Mouse (Mus musculus): ENCODE measurements around the gene Olfr629.
"Not testable (repeated sequence)": the region's sequence is repeated elsewhere in the genome, so short reads cannot be mapped to it uniquely, and the experiment has no call there.

Olfr629 gene

DNA sequence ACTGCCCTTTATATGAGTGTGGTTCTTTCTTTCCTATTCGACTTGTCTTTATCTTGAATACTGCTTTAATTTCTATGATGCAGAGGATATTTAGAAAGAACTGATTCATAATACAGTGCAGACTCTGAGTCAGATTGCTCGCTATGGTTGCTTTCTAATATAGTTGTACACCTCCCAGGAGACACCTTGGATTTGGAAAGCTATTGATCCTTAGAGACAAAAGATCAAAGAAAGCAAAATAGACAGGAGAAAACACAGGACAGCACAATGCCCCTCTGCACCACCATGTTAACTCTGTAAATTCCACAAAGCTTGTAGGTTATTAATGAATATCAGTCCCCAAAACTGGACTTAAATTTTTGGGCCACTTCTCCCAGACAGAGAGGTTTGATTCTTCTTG, at the start of gene Olfr629:
Gene Olfr629 (minus strand): TSS at position 101 of the 400 bp plus-strand sequence.
- DNase-seq, result no peak

DNA sequence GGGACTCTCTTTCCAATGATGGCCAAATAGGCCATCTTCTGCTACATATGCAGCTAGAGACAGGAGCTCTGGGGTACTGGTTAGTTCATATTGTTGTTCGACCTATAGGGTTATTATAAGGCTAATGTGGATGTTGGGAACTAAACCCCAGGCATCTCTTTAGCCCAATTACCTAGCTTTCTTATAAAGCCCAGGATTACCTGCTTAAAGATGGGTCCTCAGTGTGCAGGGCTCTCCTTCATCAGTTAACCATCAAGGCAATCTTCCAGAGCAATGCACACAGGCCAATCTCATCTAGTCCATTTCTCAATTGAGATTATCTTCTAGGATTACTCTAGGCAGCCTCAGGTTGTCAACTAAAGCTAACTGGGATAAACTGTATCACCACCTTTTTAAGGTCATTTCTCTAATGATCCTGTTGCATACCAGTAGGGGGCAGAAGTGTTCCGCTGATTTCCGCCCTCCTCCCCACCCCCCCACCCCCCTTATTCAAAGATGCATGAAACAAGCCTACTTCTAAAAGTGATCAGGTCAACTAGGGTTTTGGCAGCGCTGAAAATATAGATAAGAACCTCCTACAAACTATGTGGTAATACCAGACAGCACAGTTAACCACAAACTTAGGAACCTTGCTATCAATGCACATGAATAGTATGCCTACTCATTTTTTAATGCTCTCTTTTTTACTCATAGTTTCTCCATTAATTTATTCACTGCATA, 48.1 kb upstream of the Olfr629 start:
- DNase-seq, result no peak

DNA sequence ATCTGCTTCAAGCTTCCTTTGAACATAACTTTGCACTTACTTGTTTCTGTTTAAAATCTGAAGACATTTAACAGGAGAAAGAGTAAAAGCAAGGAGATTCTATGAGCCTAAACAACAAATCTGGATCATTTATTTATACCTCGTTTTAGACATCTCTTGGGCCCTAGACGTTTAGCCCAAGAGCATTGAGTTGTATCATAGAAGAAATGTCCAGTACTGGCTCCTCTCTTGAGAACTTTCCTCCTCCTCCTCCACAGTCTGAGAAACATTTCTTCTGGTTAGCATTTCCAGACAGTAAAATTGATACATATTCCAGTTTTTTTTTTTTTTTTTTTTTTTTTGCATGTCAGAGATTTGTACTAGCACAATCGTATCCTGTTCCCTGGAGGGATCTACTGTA, 47.0 kb upstream of the Olfr629 start, which contains the start of gene Olfr67:
Gene Olfr67 (minus strand): TSS at position 101 of the 400 bp plus-strand sequence.
- DNase-seq, result no peak

DNA sequence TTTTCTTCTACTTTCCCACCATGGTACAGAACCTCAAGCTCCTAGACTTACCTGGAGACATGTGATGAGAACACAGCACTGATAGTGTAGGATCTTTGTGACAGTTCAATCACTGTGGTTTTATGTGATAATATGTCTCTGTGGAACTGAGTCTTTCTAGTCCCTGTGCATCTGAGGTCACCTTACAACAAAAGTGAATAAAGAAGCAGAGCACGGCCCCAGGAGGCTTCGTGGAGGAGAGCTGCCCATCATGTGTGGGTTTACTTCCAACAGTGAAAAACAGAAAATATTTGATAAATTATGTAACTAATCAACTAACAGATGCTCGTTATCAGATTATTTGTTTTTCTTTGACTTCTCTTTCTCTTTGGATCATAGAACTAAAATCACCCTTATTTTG, 34.9 kb upstream of the Olfr629 start, which contains the start of gene Olfr68:
Gene Olfr68 (minus strand): TSS at position 101 of the 400 bp plus-strand sequence.
- DNase-seq, result no peak

DNA sequence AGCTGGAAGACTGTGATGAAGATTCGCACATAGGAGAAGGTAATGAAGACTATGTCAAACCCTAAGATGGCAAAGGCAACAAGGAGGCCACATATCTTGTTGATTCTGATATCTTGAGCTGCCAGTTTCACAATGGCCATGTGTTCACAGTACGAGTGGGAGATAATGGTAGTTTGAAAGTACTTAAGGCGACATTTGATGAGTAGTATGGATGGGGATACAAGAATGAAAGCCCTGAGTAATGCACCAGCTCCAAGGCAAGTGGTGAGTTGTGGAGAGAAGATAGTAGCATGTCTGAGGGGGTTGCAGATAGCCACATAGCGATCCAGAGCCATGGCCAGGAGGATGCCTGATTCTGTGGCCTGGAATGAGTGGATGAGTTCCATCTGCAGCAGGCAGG, 32.9 kb upstream of the Olfr629 start:
- not testable (repeated sequence) for DNase-seq

DNA sequence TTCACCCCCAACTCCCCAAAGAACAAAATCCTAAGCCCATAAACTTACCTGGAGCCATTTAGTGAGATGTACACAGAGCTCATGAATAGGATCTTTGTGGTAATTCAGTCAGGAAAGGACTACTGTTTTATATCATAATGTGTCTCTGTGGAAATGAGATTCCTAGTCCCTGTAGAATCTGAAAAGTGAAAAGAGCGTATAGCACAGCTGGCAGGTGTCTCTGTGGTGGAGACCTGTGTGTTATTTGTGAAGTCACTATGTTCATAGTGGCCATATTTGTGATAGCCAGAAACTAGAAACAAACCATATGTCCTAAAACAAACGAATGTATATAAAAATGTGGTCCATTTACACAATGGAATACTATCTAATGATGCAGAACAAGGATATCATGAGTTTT, 26.8 kb upstream of the Olfr629 start, which contains the start of gene Olfr69:
Gene Olfr69 (minus strand): TSS at position 101 of the 400 bp plus-strand sequence.
- DNase-seq, result no peak

DNA sequence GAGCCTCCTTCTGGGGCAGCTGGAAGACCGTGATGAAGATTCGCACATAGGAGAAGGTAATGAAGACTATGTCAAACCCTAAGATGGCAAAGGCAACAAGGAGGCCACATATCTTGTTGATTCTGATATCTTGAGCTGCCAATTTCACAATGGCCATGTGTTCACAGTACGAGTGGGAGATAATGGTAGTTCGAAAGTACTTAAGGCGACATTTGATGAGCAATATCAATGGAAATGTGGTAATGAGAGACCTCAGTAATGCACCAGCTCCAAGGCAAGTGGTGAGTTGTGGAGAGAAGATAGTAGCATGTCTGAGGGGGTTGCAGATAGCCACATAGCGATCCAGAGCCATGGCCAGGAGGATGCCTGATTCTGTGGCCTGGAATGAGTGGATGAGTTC, 22.9 kb upstream of the Olfr629 start:
- not testable (repeated sequence) for DNase-seq

DNA sequence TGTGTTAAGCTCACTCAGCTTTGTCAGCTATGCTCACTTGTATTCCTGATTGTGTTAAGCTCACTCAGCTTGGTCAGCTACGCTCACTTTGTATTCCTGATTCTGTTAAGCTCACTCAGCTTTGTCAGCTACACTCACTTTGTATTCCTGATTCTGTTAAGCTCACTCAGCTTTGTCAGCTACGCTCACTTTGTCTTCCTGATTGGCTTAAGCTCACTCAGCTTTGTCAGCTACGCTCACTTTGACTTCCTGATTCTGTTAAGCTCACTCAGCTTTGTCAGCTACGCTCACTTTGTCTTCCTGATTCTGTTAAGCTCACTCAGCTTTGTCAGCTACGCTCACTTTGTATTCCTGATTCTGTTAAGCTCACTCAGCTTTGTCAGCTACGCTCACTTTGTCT, 17.5 kb upstream of the Olfr629 start:
- not testable (repeated sequence) for DNase-seq

DNA sequence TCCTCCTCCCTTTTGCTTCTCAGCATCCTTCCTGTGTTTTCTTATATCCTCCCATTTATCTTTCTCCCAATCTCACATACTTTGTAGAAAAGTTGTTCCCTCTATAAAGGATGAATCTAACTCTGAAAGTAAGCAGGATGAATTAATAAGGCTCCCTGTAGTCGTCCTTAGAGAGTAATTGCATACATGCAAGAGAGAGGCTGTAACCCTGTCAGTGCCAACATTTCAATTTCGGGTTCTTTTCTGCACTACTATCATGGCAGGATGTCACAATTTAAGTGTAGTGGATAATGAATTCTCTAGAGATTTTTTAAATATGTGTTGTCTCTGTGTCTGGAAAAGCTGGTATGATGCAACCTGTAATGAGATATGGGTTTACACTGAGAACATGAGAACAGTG, 12.5 kb upstream of the Olfr629 start, which contains the start of gene Olfr630:
Gene Olfr630 (minus strand): TSS at position 101 of the 400 bp plus-strand sequence.
- no peak for DNase-seq

DNA sequence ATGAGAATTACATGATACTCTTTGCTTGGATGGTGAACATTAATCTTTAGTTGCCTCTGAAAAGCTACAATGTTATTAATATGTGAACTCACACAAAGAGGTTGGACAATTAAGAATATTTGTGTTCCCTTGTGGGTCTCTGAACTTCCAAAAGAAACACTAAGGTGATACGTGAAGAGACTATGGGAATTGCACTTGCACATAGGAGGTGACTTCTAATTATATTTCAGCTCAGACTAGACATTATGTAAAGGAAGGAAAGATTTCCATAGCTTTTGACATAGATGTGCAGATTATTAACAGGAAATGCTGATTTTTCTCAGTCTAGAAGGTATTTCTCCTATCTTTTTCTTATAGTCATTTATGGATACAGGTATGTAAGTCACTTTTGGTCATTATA, 14.7 kb downstream of the Olfr629 start, which contains the start of gene Olfr628:
Gene Olfr628 (plus strand): TSS at position 301 of the 400 bp plus-strand sequence.
- no peak for DNase-seq

DNA sequence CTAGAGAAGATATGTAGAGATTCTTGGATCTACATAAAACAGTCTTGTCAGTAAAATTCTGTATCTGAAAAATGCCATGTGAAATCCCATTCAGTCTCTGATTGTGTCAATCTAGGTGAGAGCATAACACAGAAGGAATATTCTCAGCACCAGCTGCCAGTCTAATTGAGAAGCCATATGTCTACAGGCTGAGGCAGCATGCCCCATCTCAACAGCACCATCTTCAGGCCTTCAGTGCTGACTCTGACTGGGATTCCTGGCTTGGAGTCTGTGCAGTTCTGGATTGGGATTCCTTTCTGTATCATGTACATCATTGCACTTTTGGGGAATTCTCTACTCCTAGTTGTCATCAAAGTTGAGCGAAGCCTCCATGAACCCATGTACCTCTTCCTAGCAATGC, 28.3 kb downstream of the Olfr629 start:
- DNase-seq, result not testable (repeated sequence)

DNA sequence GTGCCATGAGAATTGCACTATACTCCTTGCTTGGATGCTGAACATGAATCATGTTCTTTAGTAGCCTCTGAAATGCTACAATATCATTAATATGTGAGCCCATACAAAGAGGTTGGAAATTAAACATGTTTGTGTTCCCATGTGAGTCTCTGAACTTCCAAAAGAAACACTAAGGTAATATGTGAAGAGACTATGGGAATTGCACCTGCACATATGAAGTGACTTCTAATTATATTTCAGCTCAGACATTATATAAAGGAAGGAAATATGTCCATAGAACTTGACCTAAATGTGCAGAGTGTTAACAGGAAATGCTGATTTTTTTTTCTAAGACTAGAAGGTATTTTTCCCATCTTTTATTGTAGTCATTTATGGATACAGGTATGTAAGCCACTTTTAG, 30.4 kb downstream of the Olfr629 start, which contains the start of gene Olfr243:
Gene Olfr243 (plus strand): TSS at position 301 of the 400 bp plus-strand sequence.
- DNase-seq, result no peak

DNA sequence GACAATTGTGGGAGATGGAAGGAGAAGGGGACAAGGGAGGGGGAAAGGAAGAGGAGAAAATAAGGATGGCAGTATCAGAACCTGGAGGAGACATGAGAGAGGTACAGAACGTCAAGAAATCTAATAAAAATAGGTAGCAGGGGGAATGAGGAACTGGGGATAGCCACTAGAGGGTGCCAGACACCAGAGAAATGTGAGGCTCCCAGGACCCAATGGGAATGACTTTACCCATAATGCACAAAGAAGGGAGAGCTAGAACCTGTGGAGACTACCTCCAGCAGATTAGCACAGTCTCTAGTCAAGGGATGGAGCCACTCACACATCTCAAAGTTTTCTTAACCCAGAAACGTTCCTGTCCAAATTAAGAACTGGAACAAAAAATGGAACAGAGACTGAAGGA, 32.7 kb downstream of the Olfr629 start:
- no peak for DNase-seq

DNA sequence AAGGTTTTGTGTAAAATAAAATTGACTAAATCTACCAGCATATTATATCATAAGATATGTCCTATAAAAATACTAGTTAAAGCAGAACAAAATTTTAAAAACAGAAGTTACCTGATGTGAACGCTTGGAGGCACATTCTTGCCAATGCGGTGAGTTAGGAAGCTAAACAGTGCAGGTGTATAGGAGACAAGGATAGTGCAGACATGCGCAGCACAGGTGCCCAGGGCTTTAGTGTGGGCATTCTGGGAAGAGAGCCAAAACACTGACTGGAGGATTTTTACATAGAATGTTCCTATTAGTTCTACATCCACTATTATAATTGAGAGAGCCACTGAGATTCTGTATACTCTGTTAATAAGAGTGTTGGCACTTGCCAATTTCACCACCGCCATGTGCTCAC, 45.3 kb downstream of the Olfr629 start:
- no peak for DNase-seq
